ENCODE assay signal across 9 mouse cellular contexts in genomic region chr5:73854774-73855371, GRCm38 (mm10).
DNase-seq lines count a peak whose midpoint lies in the region; ATAC-seq lines count a peak whose summit lies in the region.
"Had no signal": no experiment of that assay in that cellular context is flagged by ENCODE, and none has a peak within 500 bp of the region (broad histone marks: within the 10 kb centered on the region; RNA-seq: fewer than 3 reads in every experiment).

No protein-coding gene starts in this region.

- intact Hi-C loops in left cerebral cortex, postnatal 25 days (cut with DNase I): loop anchor here (2.0 to 5.0 kb wide), 5 partner anchors 93 to 1302 kb away; no protein-coding TSS in a partner anchor

- DNase-seq in heart, adult 11 months: peak; percentile 90
- DNase-seq in heart, embryonic 10.5 days (ENCODE audit: low spot score): no peak
- peak; percentile 56 to 69 for DNase-seq in urinary bladder, postnatal 4 days (ENCODE audit: low spot score in 2 of 2)
- DNase-seq in urinary bladder, postnatal 10 days (ENCODE audit: low spot score): no peak
- no peak for DNase-seq in left cerebral cortex, postnatal 25 days (ENCODE audit: low spot score in 2 of 2)
- DNase-seq in adrenal gland, postnatal 25 days: no peak
- DNase-seq in right cerebral cortex, postnatal 25 days: no peak

- WGBS in heart, embryonic 10.5 days: 81% methylated on average over 18 of the region's 18 CpGs
- WGBS in intestine, embryonic 15.5 days: 58% methylated on average over 18 of the region's 18 CpGs

- no peak overlapping the region for H3K27ac ChIP-seq in heart, embryonic 10.5 days
- no peak overlapping the region for H3K27ac ChIP-seq in intestine, embryonic 15.5 days

- no peak overlapping the region for H3K4me3 ChIP-seq in heart, embryonic 10.5 days
- no peak overlapping the region for H3K4me3 ChIP-seq in intestine, embryonic 15.5 days (replicated peaks)
- H3K4me3 ChIP-seq: myocyte had no signal

- H3K36me3 ChIP-seq in heart, embryonic 10.5 days: no peaks in the 10 kb centered on the region
- no peaks in the 10 kb centered on the region for H3K36me3 ChIP-seq in intestine, embryonic 15.5 days

- H3K4me1 ChIP-seq in heart, embryonic 10.5 days: peaks cover 10% of the 10 kb centered on the region
- 0 out of 2 replicates have a peak, but pooled peaks cover 3% of the 10 kb centered on the region for H3K4me1 ChIP-seq in intestine, embryonic 15.5 days (replicated peaks)

- ATAC-seq in intestine, embryonic 15.5 days: peak; percentile 28; the same call in 1 of the 2 replicates

- peaks cover 7% of the 10 kb centered on the region; the same call in 1 of the 2 replicates for H3K27me3 ChIP-seq in heart, embryonic 10.5 days (ENCODE audit: insufficient read depth, poor library complexity, severe bottlenecking)
- H3K27me3 ChIP-seq in intestine, embryonic 15.5 days (replicated peaks): 0 out of 2 replicates have a peak, but pooled peaks cover 3% of the 10 kb centered on the region

- no peak overlapping the region for H3K9ac ChIP-seq in intestine, embryonic 15.5 days

- no peaks in the 10 kb centered on the region for H3K9me3 ChIP-seq in heart, embryonic 10.5 days
- no peaks in the 10 kb centered on the region for H3K9me3 ChIP-seq in intestine, embryonic 15.5 days

- no peak overlapping the region for H3K4me2 ChIP-seq in intestine, embryonic 15.5 days (replicated peaks)

Comparison
In these comparisons a context has a peak if more than half of its experiments do, and no peak if none do; other contexts are left out.
1. DNase-seq: peak in heart, adult 11 months (single experiment) and urinary bladder, postnatal 4 days (2 of 2); none in heart, embryonic 10.5 days (single experiment), urinary bladder, postnatal 10 days (single experiment), left cerebral cortex, postnatal 25 days (0 of 2), adrenal gland, postnatal 25 days (single experiment) and right cerebral cortex, postnatal 25 days (single experiment).